Mouse (Mus musculus) c-Kit-positive CD71-positive TER-119-positive erythroid progenitor cells, embryonic 14.5 days (primary cell): ENCODE measurements around the gene Maml2.

ENCODE experiments used
- DNase-seq: peaks from one replicate; pipeline ENCODE4 v3.0.0-alpha.2; 2013; ENCODE audit warnings: low spot score

Gene Maml2

DNA sequence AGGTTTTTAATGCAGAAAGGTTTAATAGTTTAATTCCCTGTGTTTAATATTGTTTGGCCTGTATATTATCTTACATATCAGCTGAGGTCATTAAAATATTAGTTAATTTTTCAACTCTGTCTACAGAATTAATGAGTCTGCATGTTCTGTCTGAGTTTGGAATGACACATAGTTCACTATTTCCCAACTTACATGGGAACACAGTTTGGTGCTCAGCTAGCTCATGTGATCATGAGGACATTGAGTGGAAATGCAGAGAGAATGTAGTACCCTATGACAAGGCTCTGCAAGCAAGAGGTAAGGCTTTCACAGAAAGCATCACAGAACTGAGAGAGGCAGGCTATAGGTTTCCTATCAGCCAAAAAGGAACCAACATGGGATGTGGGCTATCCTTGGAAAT, 197.8 kb downstream of the Maml2 start:
- DNase-seq, result no peak

- no peak for DNase-seq
These were observed 199.3 kb downstream of the Maml2 start for GRCm38 (mm10) chr9:13497016-13497415.

DNA sequence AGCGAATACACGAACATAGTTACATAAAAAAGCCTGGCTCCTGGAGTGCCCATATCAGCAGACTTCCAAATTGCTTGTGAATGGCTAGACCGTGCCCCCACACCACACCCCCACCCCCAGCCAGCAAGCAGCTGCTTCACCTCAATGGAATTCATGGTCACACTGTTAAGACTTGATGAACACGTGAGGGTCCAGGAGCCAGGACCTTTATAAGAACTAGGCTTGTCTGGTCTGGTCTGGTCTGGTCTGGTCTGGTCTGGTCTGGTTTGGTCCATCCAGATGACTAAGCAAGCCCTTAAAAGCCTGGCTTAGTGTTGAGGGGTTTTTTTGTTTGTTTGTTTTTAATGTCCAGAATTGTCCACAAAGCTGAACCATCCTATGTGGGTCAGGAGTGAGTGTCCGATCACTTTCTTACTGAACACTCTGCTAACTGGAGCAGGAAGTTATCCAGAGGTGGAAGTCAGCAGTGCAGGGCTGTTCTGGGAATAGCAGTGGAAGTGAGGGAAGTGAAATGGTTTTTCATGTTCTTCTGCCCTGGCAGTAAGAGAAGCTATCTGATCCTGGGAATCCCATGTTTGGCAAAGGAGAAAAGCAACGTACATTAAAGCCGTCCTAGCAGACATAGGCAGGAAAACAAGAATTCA, 200.1 kb downstream of the Maml2 start:
- no peak for DNase-seq

DNA sequence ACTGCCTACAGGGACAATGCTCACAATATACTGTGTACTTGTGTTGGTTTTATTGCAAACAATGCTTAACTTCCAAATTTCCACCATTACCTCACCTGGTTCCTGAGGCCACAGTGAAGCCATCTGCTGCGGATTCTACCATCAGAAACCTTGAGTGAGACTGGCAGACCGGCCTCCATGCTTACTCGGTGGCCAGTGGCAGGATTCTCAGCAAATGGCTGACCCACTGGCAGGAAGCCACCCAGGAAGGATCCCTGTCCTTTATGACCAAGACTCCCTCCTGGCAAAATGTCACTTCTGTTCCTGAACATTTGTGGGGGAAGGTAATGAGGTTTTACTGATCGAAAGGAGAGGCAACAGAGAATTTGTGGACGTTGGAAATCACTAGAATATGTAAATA, 202.3 kb downstream of the Maml2 start:
- DNase-seq, result no peak

DNA sequence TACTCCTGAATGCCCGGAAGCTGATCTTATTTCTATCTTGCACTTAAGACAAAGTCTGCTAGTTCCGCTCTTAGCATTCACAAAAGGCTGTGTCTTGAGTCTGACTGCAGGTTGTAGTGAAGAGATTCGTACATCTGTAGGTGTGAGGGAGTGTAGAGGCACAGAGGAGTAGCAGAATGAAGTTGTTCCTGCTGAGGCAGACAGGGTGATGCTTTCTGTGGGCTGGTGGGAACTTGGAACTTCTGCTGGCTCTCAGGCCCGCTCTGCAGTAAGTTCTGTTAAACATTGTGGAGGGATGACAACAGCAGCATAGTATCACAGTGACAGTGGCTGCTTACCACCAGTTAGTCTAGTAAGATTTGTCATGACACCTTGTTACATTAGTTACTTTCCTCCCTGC, 207.3 kb downstream of the Maml2 start:
- no peak for DNase-seq

DNA sequence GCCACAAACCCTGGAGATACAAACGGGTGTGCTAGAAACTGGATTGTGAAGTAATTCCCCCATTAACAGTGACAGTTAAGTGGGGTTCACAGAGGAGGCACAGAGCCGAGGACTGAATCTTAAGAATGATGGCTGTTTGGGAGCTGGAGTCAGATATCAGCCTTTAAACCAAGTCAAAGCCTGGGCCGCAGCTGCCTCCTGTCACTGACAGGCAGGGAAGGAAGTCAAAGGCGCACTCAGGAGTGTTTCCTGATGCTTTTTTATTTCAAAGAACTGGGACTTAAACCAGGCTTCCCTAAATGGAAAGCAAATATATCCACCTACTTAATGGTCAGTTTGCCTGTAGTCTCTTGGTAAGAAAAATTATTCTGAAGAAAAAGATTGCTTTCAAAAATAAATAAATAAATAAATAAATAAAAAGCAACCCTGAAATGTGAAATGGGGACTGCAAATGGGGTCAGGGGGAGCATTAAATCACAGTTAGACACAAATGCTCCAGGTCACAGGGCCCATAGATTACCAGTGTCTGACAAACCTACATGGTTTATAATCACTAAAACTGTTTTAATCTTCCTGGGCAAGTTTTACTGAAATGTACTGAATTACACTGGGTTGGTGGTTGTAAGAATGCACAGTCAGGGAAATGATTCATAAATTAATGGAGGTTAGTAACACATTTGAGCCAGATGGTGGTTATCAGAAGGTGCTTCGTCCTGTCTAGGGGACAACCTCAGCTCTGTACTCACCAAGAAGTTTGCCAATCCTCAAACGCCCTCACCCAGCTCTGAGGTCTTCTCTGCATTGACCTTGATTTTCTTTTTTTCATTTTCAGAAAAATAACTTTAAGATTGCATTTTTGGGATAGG, 209.4 kb downstream of the Maml2 start:
- DNase-seq, result no peak

- no peak for DNase-seq
These were observed 210.0 kb downstream of the Maml2 start for GRCm38 (mm10) chr9:13507822-13508188.

- no peak for DNase-seq
These were observed 212.0 kb downstream of the Maml2 start for GRCm38 (mm10) chr9:13509751-13510150.

DNA sequence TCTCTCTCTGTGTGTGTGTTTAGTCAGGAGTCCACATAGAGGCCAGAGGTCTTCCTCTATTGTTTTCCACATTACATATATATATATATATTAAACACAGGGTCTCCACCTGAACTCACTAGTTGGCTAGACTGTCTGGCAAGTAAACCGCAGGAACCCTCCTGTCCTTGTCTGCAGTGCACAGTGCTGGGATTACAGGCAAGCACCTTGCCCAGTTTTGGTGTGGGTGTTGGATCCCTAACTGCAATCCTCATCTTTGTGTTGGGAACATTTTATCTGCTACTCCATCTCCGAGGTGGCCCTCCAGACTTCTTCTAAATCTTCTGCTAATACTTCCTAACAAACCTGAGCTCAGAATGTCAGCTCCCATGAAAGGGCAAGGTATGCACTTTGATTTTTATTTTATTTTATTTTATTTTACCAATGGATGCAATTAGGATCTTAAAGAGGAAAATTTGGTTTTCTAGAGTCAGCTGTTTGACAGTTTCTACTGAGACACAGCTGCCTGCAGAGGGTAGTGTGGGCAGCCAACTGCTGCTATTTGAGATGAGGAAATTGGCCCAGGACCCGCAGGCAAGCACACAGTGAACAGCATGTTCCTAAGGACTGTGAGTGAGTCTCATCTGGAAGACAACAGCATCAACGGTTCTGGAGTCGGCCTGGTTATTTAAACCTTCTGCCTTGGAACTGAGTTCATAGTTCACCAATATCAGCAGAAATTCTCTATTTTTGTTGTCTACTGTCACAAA, 213.0 kb downstream of the Maml2 start:
- no peak for DNase-seq

DNA sequence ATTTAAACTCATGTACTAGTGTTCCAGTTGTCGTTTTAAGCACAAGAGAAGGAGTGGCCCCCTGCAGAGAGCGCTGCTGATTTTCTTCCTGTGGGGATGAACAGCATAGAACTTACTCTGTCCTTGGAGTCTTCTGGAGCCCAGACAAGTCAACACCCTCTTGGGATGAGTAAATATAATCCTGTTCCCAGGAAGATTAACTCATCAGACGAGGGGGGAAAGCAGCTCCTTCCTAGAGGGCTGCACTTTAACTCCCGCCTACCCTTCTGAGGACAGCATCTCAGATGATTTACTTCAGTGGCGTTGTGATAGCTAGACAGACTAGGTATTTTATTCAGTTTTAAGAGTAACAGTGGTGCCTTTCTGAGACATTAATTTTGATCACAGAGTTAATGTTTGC, 215.4 kb downstream of the Maml2 start:
- DNase-seq, result no peak

- DNase-seq, result no peak
These were observed 216.7 kb downstream of the Maml2 start for GRCm38 (mm10) chr9:13514435-13514834.

GRCm38 (mm10) chr9:13515976-13516375, 218.2 kb downstream of the Maml2 start:
- DNase-seq, result no peak

DNA sequence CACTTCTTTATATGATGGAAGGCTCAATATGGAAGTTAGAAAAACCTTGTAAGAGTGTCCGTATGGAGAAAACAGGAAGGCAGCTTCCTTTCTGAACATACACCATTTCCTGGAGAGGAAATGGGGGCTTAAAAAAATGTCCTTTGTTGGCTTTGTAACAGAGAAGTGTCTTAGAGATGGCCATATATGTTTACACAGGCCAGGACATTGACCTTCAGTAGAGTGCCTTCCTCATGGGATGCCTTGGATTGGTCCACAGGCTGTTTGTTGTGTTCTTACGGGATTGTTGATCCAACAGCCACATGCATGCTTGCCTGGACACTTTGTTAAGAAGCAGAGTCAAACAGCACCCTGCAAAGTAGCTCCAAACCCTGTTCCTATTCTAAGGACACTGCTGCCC, 220.3 kb downstream of the Maml2 start:
- DNase-seq, result no peak

DNA sequence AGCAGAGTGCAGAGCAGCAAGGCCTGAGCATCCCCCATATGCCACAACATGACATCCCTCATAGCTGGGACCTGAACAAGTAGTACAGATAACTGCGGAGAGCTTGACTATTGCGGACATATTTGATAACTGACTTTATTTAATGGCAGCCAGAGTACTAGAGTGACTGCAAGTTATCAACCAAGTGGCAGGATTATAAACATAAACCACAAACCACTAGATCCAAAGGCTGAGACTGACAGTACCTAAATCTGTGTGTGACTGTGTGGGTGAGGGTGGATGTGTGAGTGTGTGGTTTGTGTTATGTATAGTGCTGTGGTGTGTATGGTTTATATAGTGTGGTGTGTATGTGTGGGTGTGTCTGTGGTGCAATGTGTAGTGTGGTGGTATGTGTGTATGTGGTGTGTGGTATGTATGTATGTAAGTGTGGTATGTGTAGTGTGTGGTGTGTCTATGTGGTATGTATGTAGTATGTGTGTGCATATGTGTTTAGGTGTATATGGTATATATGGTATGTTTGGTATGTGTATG, 220.7 kb downstream of the Maml2 start:
- no peak for DNase-seq

GRCm38 (mm10) chr9:13522061-13522820, 224.5 kb downstream of the Maml2 start:
- DNase-seq, result no peak

DNA sequence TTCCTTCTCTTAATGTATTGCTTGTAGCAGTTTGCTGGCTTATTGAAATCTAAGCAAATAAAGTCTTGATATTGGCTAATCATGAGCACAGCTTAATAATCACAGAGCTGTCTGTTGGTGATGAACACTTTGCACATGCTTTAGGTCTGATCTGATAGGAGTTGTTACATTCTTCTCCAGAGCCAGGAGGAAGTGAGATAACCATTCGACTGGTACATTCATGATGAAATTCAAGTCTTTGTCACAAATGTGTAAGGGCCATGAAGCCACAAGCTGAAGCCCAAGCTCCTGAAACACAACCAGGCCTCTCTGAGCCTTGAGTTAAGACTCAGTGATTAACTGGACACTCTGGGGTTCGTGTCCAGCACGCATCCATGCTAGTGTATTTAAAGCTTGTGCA, 225.3 kb downstream of the Maml2 start:
- DNase-seq, result no peak

- no peak for DNase-seq
These were observed 227.3 kb downstream of the Maml2 start for GRCm38 (mm10) chr9:13525075-13525474.

- DNase-seq, result no peak
These were observed 228.0 kb downstream of the Maml2 start for GRCm38 (mm10) chr9:13525561-13526255.

- no peak for DNase-seq
These were observed 232.8 kb downstream of the Maml2 start for GRCm38 (mm10) chr9:13530575-13530974.

DNA sequence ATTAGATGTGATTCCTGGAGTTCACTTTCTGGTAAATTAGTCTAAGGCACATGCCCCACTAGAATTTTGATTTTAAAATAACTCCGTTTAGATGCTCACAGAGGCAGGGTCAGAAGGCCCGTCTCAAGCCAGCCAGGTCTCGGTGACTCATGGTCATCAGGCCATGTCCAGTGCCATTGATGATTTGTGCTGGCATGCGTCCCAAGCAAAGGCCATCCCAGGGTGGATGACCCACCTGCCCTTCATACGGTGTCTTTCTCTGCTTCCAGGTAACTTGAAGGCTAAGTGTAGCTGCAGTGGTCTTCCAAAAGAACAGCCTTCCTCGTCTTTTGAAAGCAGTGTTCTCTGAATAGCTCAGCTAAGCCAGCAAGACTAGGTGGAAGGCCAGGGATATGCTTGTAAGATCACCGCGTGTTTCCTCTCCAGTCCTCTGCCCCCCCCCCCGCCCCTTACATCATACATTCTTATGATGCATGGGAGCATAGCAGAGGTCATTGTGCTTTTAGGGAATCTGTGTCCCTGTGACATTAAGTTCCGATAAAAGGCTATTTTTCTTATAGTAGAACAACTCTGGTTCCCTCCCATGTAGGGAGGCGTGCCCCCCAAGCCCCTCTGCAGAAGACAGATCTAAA, 235.4 kb downstream of the Maml2 start:
- DNase-seq, result no peak

- no peak for DNase-seq
These were observed 238.0 kb downstream of the Maml2 start for GRCm38 (mm10) chr9:13535803-13536202.
